Mouse (Mus musculus): ENCODE results near the gene Faf2.

- TF ChIP-seq CTCF (IDR thresholded peaks at IDR 0.05; ENCODE audit: low read depth) (no peak), EP300 (optimal IDR thresholded peaks at IDR 0.05) (no peak)
Observed at GRCm38 (mm10) chr13:54629128-54629527, 7.5 kb downstream of the Faf2 start.
